Mouse (Mus musculus) kidney, postnatal 10 days (tissue): ENCODE measurements around the gene Bmp7.

ENCODE experiments used
- DNase-seq: peaks from one replicate; pipeline ENCODE4 v3.0.0; 2021; ENCODE audit warnings: mixed read lengths

Gene Bmp7

GRCm38 (mm10) chr2:172906146-172906545 lies 34.0 kb downstream of the Bmp7 start:
- peak; percentile 69 for DNase-seq

- DNase-seq: no peak
Observed at GRCm38 (mm10) chr2:172905057-172905456, 35.1 kb downstream of the Bmp7 start.

GRCm38 (mm10) chr2:172904614-172905013 lies 35.5 kb downstream of the Bmp7 start:
- DNase-seq: no peak

- peak; percentile 55 for DNase-seq
Observed at GRCm38 (mm10) chr2:172903523-172903922, 36.6 kb downstream of the Bmp7 start.

- DNase-seq: peak; percentile 80
Observed at GRCm38 (mm10) chr2:172900954-172901701, 39.0 kb downstream of the Bmp7 start.

GRCm38 (mm10) chr2:172889756-172890443 lies 50.2 kb downstream of the Bmp7 start:
- peak; percentile 58 for DNase-seq

GRCm38 (mm10) chr2:172889222-172889621 lies 50.9 kb downstream of the Bmp7 start:
- DNase-seq: peak; percentile 62

- DNase-seq: peak; percentile 36
Observed at GRCm38 (mm10) chr2:172888147-172888546, 52.0 kb downstream of the Bmp7 start.

GRCm38 (mm10) chr2:172885861-172886260 lies 54.3 kb downstream of the Bmp7 start:
- DNase-seq: no peak

GRCm38 (mm10) chr2:172884584-172884983 lies 55.5 kb downstream of the Bmp7 start:
- no peak for DNase-seq

- no peak for DNase-seq
Observed at GRCm38 (mm10) chr2:172875201-172875600, 64.9 kb downstream of the Bmp7 start.

GRCm38 (mm10) chr2:172866356-172866755 lies 73.8 kb downstream of the Bmp7 start:
- no peak for DNase-seq

- DNase-seq: no peak
Observed at GRCm38 (mm10) chr2:172865165-172865564, 75.0 kb downstream of the Bmp7 start.

- DNase-seq: no peak
Observed at GRCm38 (mm10) chr2:172864566-172864965, 75.6 kb downstream of the Bmp7 start.

- no peak for DNase-seq
Observed at GRCm38 (mm10) chr2:172863469-172863856, 76.7 kb downstream of the Bmp7 start.

- DNase-seq: peak; percentile 78
Observed at GRCm38 (mm10) chr2:172862850-172863468, 77.2 kb downstream of the Bmp7 start.

- no peak for DNase-seq
Observed at GRCm38 (mm10) chr2:172862424-172862823, 77.7 kb downstream of the Bmp7 start.

GRCm38 (mm10) chr2:172861590-172861989 lies 78.5 kb downstream of the Bmp7 start:
- DNase-seq: peak; percentile 29

- no peak for DNase-seq
Observed at GRCm38 (mm10) chr2:172860593-172860992, 79.5 kb downstream of the Bmp7 start.

- DNase-seq: no peak
Observed at GRCm38 (mm10) chr2:172860104-172860503, 80.0 kb downstream of the Bmp7 start.

- DNase-seq: no peak
Observed at GRCm38 (mm10) chr2:172857048-172857447, 83.1 kb downstream of the Bmp7 start.

- no peak for DNase-seq
Observed at GRCm38 (mm10) chr2:172856549-172856948, 83.6 kb downstream of the Bmp7 start.

- no peak for DNase-seq
Observed at GRCm38 (mm10) chr2:172854136-172854535, 86.0 kb downstream of the Bmp7 start.

GRCm38 (mm10) chr2:172851773-172852172 lies 88.3 kb downstream of the Bmp7 start:
- DNase-seq: no peak
